Mouse (Mus musculus): ENCODE data around the gene Fry.

The Fry gene

DNA sequence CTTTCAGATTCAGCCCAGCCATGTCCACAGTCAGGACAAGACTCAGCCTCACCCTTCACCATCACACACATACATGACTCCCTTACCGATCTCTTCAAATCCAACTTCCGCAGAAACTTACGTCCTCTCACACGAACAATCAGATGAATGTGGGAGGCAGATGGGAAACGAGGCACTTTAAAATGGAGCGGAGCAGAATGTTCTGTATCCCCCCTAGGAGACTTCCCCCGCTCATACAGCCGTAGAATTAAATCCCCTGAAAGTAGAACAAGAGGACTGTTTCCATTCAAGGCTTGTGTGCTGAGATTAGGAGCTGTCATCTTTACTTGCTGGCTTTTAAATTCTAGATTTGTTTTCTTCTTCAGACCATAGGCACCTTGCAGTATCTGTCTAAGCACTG lies 10.0 kb downstream of the Fry start:
- DNase-seq (ENCODE audit: low read depth, low spot score) = peak; percentile 79

DNA sequence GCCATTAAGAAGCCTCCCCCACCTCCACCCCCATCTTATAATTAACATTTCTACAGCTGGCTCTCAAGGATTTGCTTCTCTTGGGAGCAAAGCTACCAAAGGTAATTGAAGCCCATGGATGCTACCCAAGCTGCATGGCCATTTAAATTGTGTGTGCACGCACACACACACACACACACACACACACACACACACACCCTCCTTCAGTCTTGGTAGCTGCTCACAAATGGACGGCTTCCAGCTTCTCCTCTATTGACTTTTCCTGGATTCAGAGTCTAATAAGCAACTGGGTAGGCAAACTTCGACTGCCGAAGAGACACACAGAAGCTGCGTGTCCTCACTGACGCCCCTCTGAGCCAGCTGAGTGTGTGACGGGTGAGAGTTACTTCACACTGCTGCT lies 11.7 kb downstream of the Fry start:
- DNase-seq (ENCODE audit: low read depth, low spot score) = no peak

- peak; percentile 43 for DNase-seq (ENCODE audit: low read depth, low spot score)
Measured at GRCm38 (mm10) chr5:150131166-150131565, 12.7 kb downstream of the Fry start.

DNA sequence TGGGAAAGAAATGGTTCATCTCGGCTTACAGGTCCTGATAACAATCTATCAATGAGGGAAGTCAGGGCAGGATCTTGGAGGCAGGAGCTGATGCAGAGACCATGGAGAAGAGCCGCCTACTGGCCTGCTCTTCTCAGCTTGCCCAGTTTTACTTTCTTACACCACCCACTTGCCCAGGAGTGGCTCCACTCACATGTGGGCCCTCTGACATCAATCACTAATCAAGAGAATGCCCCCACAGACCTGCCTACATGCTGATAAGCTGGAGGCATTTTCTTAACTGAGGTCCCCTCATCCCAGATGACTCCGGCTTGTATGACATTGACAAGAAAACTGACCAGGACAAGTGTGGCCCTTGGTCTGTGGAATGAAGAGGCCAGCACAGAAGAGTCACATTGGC lies 16.2 kb downstream of the Fry start:
- DNase-seq (ENCODE audit: low read depth, low spot score) = no peak

- DNase-seq (ENCODE audit: low read depth, low spot score) = no peak
Measured at GRCm38 (mm10) chr5:150135529-150135928, 17.1 kb downstream of the Fry start.

GRCm38 (mm10) chr5:150137772-150138451 lies 19.5 kb downstream of the Fry start:
- no peak for DNase-seq (ENCODE audit: low read depth, low spot score)

- DNase-seq (ENCODE audit: low read depth, low spot score) = no peak
Measured at GRCm38 (mm10) chr5:150140513-150140912, 22.1 kb downstream of the Fry start.

DNA sequence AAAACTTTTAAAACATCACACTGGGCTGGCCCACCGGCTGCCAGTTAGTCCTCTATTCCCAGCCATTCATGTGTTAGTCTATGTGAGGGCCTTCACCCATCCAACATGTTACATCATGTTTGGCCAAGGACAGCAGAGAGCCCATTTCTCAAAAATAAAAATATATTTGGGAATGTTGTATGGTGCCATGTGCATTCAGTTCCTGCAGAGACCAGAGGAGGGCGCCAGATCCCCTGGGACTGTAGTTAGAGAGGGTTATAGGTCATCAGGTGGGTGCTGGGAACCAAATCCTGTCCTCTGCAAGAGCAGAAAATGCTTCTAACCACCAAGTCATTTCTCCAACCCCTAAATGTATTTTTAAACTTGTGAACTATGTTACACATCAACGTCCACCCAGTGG lies 27.5 kb downstream of the Fry start:
- DNase-seq (ENCODE audit: low read depth, low spot score) = no peak

- peak; percentile 68 for DNase-seq (ENCODE audit: low read depth, low spot score)
Measured at GRCm38 (mm10) chr5:150146612-150147011, 28.2 kb downstream of the Fry start.

DNA sequence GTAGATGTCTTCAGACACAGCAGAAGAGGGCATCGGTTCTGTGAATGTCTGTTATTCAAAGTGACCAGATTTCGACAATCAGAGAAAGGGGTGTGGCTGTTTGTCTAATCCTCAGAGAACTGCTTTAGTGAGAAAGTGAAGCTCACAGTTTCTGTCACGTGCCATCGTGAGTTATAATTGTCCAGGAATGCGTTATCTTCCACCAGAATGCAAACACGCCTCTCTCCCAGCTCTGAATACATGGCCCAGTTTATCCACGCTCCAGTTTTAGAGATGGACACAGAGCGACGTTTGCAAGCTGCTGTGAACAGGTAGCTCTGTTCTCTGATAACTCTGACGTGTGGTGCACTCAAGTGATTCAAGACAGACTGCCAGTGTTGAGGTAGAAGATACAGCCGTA lies 31.3 kb downstream of the Fry start:
- DNase-seq (ENCODE audit: low read depth, low spot score) = peak; percentile 61

GRCm38 (mm10) chr5:150150986-150151385 lies 32.5 kb downstream of the Fry start:
- DNase-seq (ENCODE audit: low read depth, low spot score) = no peak

DNA sequence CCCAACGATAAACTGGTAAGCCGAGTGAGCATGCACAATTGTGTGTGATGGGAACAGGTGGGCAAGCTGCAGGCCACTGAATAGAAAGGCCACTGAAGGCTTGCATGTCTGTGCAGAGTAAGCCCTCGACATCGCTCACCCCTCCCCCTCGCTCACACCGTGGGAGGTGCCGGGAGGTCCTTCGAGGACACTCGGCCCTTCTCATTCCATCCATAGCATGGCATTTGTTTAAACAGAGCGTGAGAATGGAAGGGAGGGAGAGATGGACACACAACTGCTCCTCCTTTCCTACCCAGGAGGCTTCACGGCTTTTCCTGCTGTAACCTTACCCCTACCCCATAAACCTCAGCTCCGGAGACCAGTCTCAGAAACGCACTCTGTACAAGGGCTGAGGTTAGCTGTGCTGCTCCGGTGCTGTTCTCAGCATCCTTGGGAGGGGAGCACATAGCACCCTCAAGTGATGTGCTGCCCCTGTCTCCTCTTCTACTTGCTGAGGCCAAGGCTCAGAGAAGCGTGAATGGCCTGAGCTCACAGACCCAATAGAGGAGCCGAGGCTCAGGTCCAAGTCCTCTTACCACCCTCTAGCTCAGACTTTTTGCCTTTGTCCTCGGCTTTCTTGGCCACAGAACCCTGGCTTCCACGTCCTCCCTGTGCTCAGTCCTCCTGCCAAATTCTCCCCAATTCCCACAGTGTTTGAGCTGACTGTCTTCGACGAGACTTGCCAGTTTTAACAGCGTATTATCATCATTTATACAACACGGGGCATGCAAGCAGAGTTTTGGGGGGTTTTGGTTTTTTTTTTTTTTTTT lies 33.8 kb downstream of the Fry start:
- DNase-seq (ENCODE audit: low read depth, low spot score) = peak; percentile 65

DNA sequence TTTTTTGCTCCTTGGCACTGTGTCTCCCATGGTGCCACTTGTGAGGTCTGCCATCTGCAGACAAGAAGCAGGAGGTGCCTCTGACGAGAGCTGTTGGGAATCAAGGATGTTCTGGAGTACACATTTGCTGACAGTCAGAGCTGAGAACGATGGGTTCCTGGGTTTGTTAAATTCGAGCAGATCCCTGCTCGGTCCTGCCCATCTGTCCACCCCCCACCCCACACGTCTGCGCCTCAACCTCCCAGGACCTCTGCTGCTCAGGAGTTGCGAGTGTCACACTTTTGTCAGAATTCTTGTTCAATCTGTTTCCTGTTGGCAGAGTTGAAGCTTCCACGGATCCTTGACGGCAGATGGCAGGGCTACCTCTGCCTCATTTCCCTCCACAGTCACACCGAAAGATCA lies 34.4 kb downstream of the Fry start:
- DNase-seq (ENCODE audit: low read depth, low spot score) = peak; percentile 81

GRCm38 (mm10) chr5:150155388-150155787 lies 36.9 kb downstream of the Fry start:
- DNase-seq (ENCODE audit: low read depth, low spot score) = no peak

- DNase-seq (ENCODE audit: low read depth, low spot score) = peak; percentile 83
Measured at GRCm38 (mm10) chr5:150156063-150156786, 37.8 kb downstream of the Fry start.

DNA sequence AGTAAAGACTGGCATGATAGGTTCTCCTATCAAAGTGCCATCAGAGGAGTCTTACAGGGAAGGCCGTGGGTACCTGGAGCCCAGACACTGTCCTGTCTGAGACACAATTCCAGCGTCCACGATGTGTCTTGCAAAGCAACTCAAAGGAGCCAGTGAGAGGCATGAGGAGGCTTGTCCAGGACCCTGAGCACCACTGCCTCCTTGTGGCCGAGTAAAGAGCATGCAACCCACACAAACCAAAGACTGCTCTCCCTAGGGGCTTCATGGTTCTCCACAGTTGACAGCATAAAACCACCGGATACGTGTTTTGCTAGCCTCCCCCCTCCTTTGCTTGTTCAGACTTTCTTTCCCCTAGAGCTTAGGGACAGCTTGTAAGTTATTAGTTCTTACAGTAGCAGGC lies 39.2 kb downstream of the Fry start:
- peak; percentile 72 for DNase-seq (ENCODE audit: low read depth, low spot score)

DNA sequence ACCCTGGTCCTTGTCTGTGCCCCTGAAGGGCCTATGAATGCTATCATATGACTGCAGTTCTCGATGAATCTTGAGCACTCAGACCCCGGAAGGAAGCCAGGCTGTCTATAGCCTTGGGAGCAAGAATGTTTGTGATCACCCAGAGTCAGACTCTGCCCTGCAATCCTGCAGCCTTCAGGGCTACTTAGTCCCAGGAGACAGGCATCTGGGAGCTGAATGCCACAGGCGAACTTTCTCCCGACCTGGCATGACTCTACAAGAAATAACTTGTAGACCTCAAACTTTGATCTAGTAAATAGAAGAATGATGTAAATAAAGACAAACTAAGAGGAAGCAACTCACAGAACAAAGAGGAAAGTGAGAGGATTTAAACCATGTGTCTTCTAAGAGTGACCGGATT lies 40.7 kb downstream of the Fry start:
- no peak for DNase-seq (ENCODE audit: low read depth, low spot score)

- no peak for DNase-seq (ENCODE audit: low read depth, low spot score)
Measured at GRCm38 (mm10) chr5:150161193-150161592, 42.7 kb downstream of the Fry start.

DNA sequence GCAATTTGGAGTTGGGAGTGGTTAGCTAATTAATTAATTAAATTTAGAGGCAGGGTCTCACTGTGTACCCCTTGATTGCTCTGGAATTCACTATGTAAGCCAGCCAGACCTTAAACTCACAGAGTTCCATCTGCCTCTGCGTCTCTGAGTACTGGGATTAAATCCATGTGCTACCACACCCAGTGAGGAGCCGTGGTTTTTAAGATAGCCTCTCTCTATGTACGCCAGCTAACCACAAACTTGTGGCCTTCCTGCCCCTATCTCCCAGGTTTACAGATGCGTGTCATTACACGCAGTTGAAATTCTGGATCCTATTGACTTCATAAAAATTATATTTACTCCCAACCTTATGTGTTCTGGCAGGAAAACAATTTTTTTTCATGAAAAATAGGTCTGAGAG lies 43.5 kb downstream of the Fry start:
- no peak for DNase-seq (ENCODE audit: low read depth, low spot score)

- DNase-seq (ENCODE audit: low read depth, low spot score) = no peak
Measured at GRCm38 (mm10) chr5:150164671-150165070, 46.2 kb downstream of the Fry start.

DNA sequence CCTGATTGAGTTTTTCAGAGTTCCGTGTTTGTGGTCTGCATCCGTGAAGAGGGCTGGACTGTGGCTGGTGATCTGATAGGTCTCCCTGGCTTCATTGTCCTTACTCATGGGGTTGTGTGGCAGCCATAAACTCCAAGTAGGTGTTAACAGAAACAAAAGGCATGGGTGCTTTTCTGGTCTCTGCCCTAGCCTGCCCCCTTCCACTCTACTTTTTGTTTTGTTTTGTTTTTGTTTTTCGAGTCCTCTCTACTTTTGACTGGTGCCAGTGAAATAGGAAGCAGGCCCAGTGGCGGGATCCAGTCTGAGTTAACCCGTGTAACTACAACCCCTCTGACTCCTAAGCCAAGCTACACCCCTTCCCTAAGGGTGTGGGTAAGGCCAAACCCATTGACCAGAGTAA lies 48.4 kb downstream of the Fry start:
- no peak for DNase-seq (ENCODE audit: low read depth, low spot score)

- no peak for DNase-seq (ENCODE audit: low read depth, low spot score)
Measured at GRCm38 (mm10) chr5:150167287-150167686, 48.8 kb downstream of the Fry start.

DNA sequence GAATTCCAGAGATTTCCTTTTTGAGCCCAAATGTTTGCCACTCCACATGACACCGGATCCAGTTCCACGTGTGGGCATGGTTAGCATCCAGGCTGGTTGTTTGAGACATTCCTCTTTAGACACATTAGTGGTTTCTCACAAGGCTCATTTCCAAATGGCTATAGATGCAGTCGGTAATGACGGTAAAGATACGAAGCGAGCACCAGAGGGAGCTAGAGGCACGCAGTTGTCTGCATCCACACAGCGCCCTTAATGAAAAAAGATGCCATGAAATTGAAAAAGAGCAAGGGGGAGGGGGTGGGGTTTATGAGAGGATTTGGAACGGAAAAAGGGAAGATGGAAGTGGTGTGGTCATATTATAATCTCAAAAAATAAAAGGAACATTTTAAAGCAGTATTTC lies 50.3 kb downstream of the Fry start:
- peak; percentile 92 for DNase-seq (ENCODE audit: low read depth, low spot score)
